Mouse (Mus musculus): ENCODE data around the gene Zcchc24. TPM values are rescaled to one million over a fixed set of nuclear protein-coding genes. Genes with fewer than 3 reads are reported as not detected.
"Not testable (repeated sequence)": the region's sequence is repeated elsewhere in the genome, so short reads cannot be mapped to it uniquely, and the experiment has no call there.

The Zcchc24 gene
- polyA plus RNA-seq (2015; fragmentation: Nextera tagmentation; extraction: Ambion mirVana), result 4.3 and 5.1 TPM in 2 replicates

DNA sequence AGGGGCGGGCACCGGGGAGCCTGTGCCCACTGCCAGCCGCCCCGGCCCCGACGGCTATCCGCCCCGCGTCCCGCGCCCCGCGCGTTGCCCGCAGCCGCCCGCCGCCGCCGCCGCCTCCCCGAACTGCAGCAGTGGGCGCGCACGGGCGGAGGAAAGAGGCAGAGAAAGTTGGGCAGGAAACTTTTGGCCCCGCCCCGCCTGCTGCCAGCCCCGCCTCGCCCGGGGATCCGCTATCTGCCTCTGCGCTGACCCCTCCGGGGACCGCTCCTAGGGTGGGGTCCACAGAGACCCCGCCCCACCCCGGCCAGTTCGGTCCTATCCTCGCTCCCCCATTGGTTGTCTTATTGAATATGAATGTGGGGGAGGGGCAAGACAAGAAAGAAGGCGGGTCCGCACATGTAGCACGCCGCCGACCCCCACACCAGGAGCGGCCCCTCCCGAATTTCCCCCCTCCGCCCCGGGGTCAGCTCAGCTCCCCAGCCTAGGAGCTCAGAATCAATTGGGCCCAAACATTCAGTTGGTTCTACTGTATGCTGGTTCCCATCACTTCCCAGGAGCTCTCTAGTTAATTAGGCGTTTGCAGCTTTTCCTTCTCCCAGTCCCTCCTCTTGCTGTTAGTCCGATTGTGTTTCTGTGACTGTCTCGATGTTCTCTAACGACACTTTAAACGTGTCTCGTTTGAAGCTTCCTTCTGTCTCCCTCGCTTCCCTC is at the start of gene Zcchc24:
TSS of gene Zcchc24 (minus strand) at position 125 of the 711 bp plus-strand sequence.
- peak within 1 kb of the TSS; percentile 75 for H3K9ac ChIP-seq
- DNase-seq (peak; percentile 75), ATAC-seq (ENCODE audit: low read depth) (peak; percentile 80)
- H3K4me1 ChIP-seq (replicated peaks), result peaks cover 51% of the 10 kb centered on the region
- H3K4me3 ChIP-seq (replicated peaks), result peak within 1 kb of the TSS; percentile 68
- WGBS (ENCODE audit: insufficient replicate concordance), result 3% methylated on average over 34 of the region's 55 CpGs
- H3K9me3 ChIP-seq (replicated peaks), result no peaks in the 10 kb centered on the region
- peak within 1 kb of the TSS; percentile 94 for H3K4me2 ChIP-seq
- H3K36me3 ChIP-seq, result no peaks in the 10 kb centered on the region
- peak within 1 kb of the TSS; percentile 73 for H3K27ac ChIP-seq
- peaks cover 23% of the 10 kb centered on the region for H3K27me3 ChIP-seq

GRCm38 (mm10) chr14:25816416-25816815 is 47.6 kb upstream of the Zcchc24 start:
- H3K4me2 ChIP-seq, result no peak overlapping the region

GRCm38 (mm10) chr14:25814140-25814539 is 45.3 kb upstream of the Zcchc24 start:
- Histone ChIP-seq H3K9ac (no peak overlapping the region), H3K27ac (no peak overlapping the region), H3K4me1 (replicated peaks) (no peaks in the 10 kb centered on the region), H3K4me3 (replicated peaks) (no peak overlapping the region), H3K27me3 (no peaks in the 10 kb centered on the region), H3K4me2 (no peak overlapping the region), H3K9me3 (replicated peaks) (no peaks in the 10 kb centered on the region), H3K36me3 (no peaks in the 10 kb centered on the region)
- no peak for ATAC-seq (ENCODE audit: low read depth)
- no peak for DNase-seq

More at GRCm38 (mm10) chr14:25816416-25816815, 47.6 kb upstream of the Zcchc24 start:
- Histone ChIP-seq H3K36me3 (no peaks in the 10 kb centered on the region), H3K9me3 (replicated peaks) (no peaks in the 10 kb centered on the region), H3K4me3 (replicated peaks) (no peak overlapping the region), H3K27ac (no peak overlapping the region), H3K9ac (no peak overlapping the region), H3K27me3 (no peaks in the 10 kb centered on the region), H3K4me1 (replicated peaks) (no peaks in the 10 kb centered on the region)
- ATAC-seq (ENCODE audit: low read depth) (no peak), DNase-seq (no peak)
- 14% methylated on average over 9 of the region's 9 CpGs for WGBS (ENCODE audit: insufficient replicate concordance)

DNA sequence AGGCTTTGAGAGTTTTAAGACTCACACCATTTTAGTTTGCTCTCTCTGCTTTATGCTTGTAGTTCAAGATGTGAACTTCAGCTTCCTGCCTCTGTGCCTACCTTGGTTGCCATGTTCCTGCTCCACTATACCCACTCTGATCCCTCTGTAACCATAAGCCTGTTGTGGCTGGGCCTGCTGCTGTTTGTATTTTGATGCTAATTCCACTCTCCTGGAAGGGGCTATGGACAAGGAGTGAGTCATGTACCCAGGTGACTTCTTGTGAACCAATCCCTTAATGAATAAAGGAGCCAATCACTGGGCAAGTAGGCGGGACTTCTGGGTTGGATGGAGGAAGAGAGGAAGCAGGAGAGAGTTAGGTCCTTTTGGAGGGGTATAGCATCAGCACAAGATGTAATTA is 42.2 kb upstream of the Zcchc24 start:
- H3K27ac ChIP-seq; H3K36me3 ChIP-seq; H3K4me3 ChIP-seq (replicated peaks); ATAC-seq (ENCODE audit: low read depth); H3K27me3 ChIP-seq; H3K4me2 ChIP-seq; H3K9me3 ChIP-seq (replicated peaks); H3K9ac ChIP-seq; DNase-seq; H3K4me1 ChIP-seq (replicated peaks): not testable (repeated sequence)
- 57% methylated on average over 1 of the region's 1 CpGs for WGBS (ENCODE audit: insufficient replicate concordance)

- H3K36me3 ChIP-seq, result no peaks in the 10 kb centered on the region
- ATAC-seq (ENCODE audit: low read depth) (no peak), DNase-seq (no peak)
- WGBS (ENCODE audit: insufficient replicate concordance), result 51% methylated on average over 7 of the region's 7 CpGs
- no peak overlapping the region for H3K4me2 ChIP-seq
- 0 out of 2 replicates have a peak, but pooled peaks cover 2% of the 10 kb centered on the region for H3K27me3 ChIP-seq
- H3K9ac ChIP-seq, result no peak overlapping the region
- H3K4me1 ChIP-seq (replicated peaks), result no peaks in the 10 kb centered on the region
- no peaks in the 10 kb centered on the region for H3K9me3 ChIP-seq (replicated peaks)
- no peak overlapping the region for H3K4me3 ChIP-seq (replicated peaks)
- no peak overlapping the region for H3K27ac ChIP-seq
Measured at GRCm38 (mm10) chr14:25806561-25806960, 37.7 kb upstream of the Zcchc24 start.

- ATAC-seq (ENCODE audit: low read depth), result no peak
- Histone ChIP-seq H3K27ac (no peak overlapping the region), H3K36me3 (no peaks in the 10 kb centered on the region), H3K4me1 (replicated peaks) (no peaks in the 10 kb centered on the region), H3K9me3 (replicated peaks) (no peaks in the 10 kb centered on the region), H3K4me2 (no peak overlapping the region), H3K9ac (no peak overlapping the region), H3K4me3 (replicated peaks) (no peak overlapping the region), H3K27me3 (0 out of 2 replicates have a peak, but pooled peaks cover 2% of the 10 kb centered on the region)
- DNase-seq, result no peak
- WGBS (ENCODE audit: insufficient replicate concordance), result 65% methylated on average over 7 of the region's 7 CpGs
Measured at GRCm38 (mm10) chr14:25805871-25806270, 37.0 kb upstream of the Zcchc24 start.

DNA sequence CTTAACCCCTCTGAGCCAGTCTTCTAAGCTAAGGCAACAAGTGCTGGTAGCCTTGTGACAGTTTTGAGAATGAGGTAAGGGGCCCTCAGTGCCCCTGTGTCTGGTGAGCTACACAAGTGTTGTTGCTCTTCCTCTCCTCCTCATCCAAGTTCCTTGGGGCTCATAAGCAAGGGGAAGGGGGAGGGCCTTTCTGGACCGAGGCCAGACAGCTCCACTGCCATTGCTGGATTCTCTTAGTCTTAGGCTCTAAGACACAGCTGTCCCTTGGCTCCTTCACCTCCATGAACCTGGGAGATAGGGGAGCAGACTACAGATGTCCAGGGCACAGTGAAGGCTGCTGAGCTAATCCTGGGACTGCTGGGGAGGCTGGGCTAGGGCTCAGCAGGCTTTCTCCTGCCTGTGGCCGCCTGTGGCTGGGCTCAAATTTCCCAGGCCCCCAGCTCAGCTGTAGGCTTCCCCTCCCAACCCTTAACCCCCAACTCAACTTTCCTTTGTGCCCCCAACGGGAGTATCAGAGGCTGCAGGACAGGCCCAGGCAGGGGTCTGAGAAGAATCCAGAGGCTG is 34.5 kb upstream of the Zcchc24 start:
- WGBS (ENCODE audit: insufficient replicate concordance), result 29% methylated on average over 3 of the region's 3 CpGs
- H3K36me3 ChIP-seq, result no peaks in the 10 kb centered on the region
- no peak for ATAC-seq (ENCODE audit: low read depth)

GRCm38 (mm10) chr14:25802511-25802910 is 33.7 kb upstream of the Zcchc24 start:
- Histone ChIP-seq H3K27me3 (0 out of 2 replicates have a peak, but pooled peaks cover 9% of the 10 kb centered on the region), H3K4me1 (replicated peaks) (no peaks in the 10 kb centered on the region; the same call in 1 of the 2 replicates), H3K4me3 (replicated peaks) (no peak overlapping the region), H3K36me3 (no peaks in the 10 kb centered on the region), H3K4me2 (no peak overlapping the region), H3K9me3 (replicated peaks) (no peaks in the 10 kb centered on the region), H3K9ac (no peak overlapping the region), H3K27ac (no peak overlapping the region)
- DNase-seq (no peak), ATAC-seq (ENCODE audit: low read depth) (no peak)

More for the DNA sequence above, 34.5 kb upstream of the Zcchc24 start:
- no peak for DNase-seq
- Histone ChIP-seq H3K4me1 (replicated peaks) (no peaks in the 10 kb centered on the region; the same call in 1 of the 2 replicates), H3K27me3 (0 out of 2 replicates have a peak, but pooled peaks cover 9% of the 10 kb centered on the region), H3K27ac (no peak overlapping the region), H3K4me2 (no peak overlapping the region), H3K9me3 (replicated peaks) (no peaks in the 10 kb centered on the region), H3K9ac (no peak overlapping the region), H3K4me3 (replicated peaks) (no peak overlapping the region)

DNA sequence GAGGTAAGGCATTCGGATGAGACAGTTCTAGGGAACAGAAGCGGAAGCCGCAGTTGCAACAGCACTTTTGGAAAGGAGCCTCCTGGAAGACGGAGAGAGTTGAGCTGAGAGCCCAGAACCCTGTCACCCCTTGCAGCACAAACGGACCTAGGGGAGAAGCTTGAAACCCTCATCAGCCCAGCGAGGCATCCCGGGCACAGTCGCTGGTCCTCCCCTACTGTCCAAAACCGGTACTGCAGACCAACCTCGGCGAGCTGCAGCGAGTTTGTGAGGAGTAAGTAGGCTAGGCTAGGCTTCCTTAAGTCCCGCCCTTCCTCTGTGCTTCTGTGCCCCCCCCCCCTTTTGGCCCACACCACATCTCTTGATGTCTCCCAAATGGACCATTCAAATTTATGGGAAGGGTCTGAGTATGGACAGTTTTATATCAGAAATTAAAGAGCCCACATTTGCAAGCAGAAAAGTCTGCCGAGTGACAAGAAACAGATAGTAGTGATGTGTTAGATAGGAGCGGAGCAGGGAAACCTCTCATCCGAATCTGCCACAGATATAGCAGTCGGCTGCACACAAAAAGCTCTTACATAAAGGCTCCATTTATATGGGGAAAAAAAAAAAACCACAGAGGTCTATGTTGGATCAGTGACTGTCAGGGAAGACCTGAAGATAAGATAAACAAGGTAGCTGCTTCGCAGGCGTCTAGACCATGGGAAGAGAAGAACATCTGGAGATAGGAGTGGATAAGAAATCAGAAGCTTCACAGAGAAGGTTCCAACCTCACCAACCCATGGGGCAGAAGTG is 31.5 kb upstream of the Zcchc24 start:
- Histone ChIP-seq H3K27ac (no peak overlapping the region), H3K36me3 (no peaks in the 10 kb centered on the region), H3K4me3 (replicated peaks) (no peak overlapping the region), H3K4me1 (replicated peaks) (no peaks in the 10 kb centered on the region; the same call in 1 of the 2 replicates), H3K27me3 (0 out of 2 replicates have a peak, but pooled peaks cover 9% of the 10 kb centered on the region), H3K4me2 (no peak overlapping the region), H3K9me3 (replicated peaks) (no peaks in the 10 kb centered on the region), H3K9ac (no peak overlapping the region)
- DNase-seq (peak; percentile 20), ATAC-seq (ENCODE audit: low read depth) (no peak)
- WGBS (ENCODE audit: insufficient replicate concordance), result 15% methylated on average over 19 of the region's 19 CpGs

DNA sequence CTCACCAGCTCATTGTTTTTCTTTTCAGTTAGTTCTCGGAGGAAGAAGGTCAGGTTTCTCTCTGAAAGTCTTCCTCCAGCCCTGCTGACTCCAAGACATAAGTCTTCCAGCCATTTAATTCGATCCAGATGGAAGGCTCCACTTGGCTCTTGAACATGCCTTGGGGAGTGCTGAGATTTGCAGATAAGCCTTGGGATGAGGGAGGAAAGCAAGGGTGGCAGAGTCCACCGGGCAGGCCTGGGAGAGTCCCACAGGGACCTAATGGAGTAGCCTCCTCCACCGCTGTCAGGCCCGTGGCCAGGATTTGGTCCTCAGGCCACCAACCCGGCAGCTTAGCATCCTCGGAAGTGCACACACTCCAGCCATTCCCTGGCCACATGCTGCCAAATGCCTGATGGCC is 27.8 kb upstream of the Zcchc24 start:
- ATAC-seq (ENCODE audit: low read depth) (no peak), DNase-seq (no peak)
- Histone ChIP-seq H3K4me3 (replicated peaks) (no peak overlapping the region), H3K4me1 (replicated peaks) (no peaks in the 10 kb centered on the region; the same call in 1 of the 2 replicates), H3K9me3 (replicated peaks) (no peaks in the 10 kb centered on the region), H3K36me3 (no peaks in the 10 kb centered on the region), H3K9ac (no peak overlapping the region), H3K27me3 (0 out of 2 replicates have a peak, but pooled peaks cover 6% of the 10 kb centered on the region), H3K27ac (no peak overlapping the region), H3K4me2 (no peak overlapping the region)
- 71% methylated on average over 7 of the region's 7 CpGs for WGBS (ENCODE audit: insufficient replicate concordance)

GRCm38 (mm10) chr14:25795561-25796174 is 26.8 kb upstream of the Zcchc24 start:
- Histone ChIP-seq H3K9me3 (replicated peaks) (no peaks in the 10 kb centered on the region), H3K27me3 (0 out of 2 replicates have a peak, but pooled peaks cover 6% of the 10 kb centered on the region), H3K4me1 (replicated peaks) (no peaks in the 10 kb centered on the region; the same call in 1 of the 2 replicates), H3K4me3 (replicated peaks) (no peak overlapping the region), H3K36me3 (no peaks in the 10 kb centered on the region), H3K4me2 (no peak overlapping the region), H3K27ac (no peak overlapping the region), H3K9ac (no peak overlapping the region)
- WGBS (ENCODE audit: insufficient replicate concordance), result 34% methylated on average over 10 of the region's 10 CpGs
- ATAC-seq (ENCODE audit: low read depth), result 0 out of 2 replicates have a peak, but pooled peaks have one; percentile 65
- DNase-seq, result no peak

Measured in liver, embryonic 13.5 days (tissue).